Mouse (Mus musculus) G1E (cell line): ENCODE data around the gene Gm11639.

Experiments used
- CTCF ChIP-seq: IDR thresholded peaks from 2 replicates; pipeline ENCODE4 v1.5.1; 2012; ENCODE audit warnings: low read depth, low read length, inconsistent platforms, mixed read lengths
- POLR2AphosphoS5 ChIP-seq: IDR thresholded peaks from 2 replicates; pipeline ENCODE4 v1.6.1; 2012; ENCODE audit warnings: low read depth, low read length, inconsistent platforms; ENCODE audit not compliant: insufficient replicate concordance

GRCm38 (mm10) chr11:104643236-104643635 lies 42.3 kb upstream of the Gm11639 start:
- TF ChIP-seq CTCF (no peak), POLR2AphosphoS5 (no peak)
